Mouse (Mus musculus): ENCODE data around the gene Pigk.

- TF ChIP-seq GATA1 (IDR thresholded peaks at IDR 0.05; ENCODE audit: borderline replicate concordance, low read length), result no peak
- TF ChIP-seq FLI1 (IDR thresholded peaks at IDR 0.05; ENCODE audit: low read length), result no peak
Measured at GRCm38 (mm10) chr3:152961855-152962376, 248.0 kb downstream of the Pigk start.
